Mouse (Mus musculus): ENCODE data around the gene S100z.

S100z gene

DNA sequence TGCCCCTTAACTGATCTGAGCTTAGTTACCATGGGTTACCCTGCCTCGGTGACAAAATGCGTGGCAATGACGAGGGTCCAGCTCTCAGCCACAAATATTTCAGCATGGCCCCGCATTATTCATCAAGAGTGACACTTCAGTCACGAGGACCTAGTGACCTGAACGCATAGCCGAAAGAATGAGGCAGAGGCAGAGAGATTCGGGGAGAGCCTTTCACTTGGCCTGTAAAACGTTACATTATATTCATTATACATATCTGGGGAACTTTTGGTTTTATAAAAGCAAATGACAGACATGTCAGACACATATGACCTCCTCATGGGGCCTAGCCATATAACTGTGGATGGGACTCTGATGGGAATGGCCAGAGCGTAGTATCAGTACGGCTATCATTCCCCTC is 33.7 kb downstream of the S100z start, which contains the start of gene Crhbp:
Gene Crhbp, minus strand, starts transcription at position 101 of the 400 bp plus-strand sequence.
- no peak for DNase-seq (ENCODE audit: low spot score)

DNA sequence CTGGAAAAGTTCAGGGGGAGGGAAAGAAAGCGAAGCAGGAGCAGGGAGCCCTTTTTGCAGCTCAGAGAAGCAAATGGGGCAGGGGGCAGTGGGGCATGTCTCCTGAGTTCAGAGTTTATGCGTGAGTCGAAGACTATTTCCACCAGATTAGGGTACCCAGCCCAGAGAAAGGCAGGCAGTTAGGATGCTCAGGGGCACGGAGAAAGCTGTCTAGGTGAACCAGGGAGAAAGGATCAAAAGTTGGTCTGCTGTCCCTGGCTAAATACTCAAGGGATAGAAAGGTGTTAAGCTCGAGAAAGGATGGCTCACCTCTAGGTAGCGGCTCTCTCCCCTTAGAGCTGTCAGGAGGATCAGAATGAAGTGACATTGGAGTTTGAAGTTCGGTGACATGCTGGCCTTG is 34.2 kb downstream of the S100z start:
- no peak for DNase-seq (ENCODE audit: low spot score)

DNA sequence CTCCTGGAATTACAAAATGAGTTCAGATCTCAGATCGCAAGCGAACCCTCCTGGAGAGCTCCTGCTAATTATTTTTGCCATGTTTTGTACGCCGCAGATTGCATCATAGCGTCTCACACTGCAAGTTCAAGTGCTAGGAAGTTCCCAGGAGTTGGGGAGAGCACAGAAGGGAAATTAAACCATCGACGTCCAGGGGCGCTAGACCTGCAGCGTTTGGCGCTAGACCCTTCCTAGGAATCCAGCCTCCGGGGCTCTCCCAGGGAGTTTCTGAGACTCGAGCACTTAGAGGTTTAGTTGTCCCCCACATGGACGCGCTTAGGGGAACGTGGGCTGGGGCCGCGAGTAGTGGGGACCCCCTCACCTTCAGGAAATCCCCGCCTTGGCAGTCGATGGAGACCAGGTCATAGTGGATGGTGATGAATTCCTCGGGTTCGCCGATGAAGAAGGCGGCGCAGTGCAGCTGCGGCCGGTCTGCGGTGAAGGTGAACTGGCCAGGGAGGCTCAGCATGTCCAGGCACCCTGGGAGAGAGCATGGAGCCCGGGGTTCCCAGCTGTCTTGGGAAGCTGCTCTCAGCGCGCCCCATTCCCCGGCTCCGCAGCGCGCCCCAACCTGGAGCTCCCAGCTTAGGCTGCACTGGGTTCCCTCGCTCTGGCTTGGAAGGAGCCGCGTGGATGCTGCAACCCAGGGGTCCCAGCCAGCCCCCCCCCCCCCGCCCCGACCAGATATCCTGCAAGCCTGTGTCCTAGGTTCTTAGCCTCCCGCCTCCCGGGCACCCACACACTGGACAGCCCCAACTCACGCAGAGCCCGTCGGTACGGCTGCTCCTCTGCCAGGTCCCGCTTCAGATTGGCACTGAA is 34.9 kb downstream of the S100z start:
- no peak for DNase-seq (ENCODE audit: low spot score)

DNA sequence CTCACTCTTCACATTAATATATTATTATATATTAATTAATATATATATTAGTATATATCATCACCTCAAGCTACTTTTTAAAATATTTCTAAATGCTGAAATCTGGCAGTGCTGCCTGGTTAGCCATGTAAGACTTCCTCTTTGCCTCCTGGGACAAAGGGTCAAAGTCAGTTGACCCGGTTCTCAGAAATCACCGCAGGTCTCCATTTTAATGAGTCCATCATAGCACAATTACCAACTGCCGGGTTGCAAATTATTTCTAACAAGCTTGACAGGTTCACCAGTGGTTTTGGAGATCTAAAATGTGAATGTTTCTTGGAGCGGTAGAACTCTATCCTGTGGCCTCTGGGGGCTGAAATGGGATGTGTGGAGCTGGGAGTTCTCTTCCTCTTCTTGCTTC is 35.6 kb downstream of the S100z start:
- no peak for DNase-seq (ENCODE audit: low spot score)

DNA sequence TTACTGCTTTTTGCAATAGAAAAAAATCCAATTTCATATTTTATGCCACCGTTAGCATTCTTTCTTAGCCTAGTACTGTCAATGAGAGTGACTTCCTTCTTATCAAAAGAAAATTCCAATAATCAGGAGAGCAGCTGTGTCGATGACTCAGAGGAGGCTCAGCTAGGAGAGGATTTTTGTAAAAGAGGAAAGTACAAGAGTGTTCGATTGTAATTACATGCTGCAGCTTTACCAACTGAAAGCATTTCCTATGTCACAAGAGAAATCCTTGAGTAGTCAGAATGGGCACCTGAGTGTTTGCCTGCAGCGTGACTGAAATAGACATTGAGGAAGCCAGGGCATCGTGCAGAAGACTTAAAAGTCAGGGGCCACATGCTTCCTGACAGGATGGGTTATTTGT is 39.0 kb downstream of the S100z start:
- no peak for DNase-seq (ENCODE audit: low spot score)

DNA sequence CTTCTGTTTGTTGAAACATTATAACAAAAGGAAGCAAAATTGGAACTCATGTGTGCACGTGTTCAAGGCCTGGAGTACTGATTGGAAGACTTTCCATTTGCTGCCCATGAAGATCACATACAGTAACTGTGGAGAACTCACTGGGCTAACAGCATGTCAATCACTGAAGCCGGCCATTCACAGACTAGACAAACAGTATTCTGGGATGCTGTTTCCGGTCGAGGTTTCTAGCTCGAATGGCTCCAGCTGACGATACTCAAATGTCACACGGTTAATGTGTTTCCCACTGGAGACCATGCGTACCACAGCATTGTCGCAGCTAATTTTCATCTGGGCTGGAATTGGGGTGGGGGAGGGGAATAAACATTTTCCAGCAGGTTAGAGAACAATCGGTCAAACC is 46.8 kb downstream of the S100z start:
- no peak for DNase-seq (ENCODE audit: low spot score)

DNA sequence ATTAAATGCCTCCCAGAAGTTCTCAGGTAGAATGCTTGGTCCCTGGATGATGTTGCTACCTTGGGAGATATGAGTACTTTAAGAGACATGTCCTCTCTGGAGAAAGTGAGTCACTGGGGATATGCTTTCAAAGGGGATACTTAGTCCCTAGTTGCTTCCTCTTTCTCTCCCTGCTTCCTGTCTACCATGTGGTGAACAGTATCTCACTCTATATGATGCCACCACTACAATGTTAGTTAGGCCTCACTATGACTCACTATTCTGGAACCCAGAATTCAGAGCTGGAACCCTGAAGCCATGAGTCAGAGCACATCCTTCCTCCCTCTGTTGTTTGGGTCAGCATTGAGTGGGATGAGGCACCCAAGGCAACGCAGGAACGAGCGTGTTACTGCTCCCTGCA is 51.0 kb downstream of the S100z start:
- DNase-seq (ENCODE audit: low spot score): no peak
